Mouse (Mus musculus): ENCODE data around the gene Mcrip2. TPM values are rescaled to one million over a fixed set of nuclear protein-coding genes. Genes with fewer than 3 reads are reported as not detected.
"Not testable (repeated sequence)": the region's sequence is repeated elsewhere in the genome, so short reads cannot be mapped to it uniquely, and the experiment has no call there.

The Mcrip2 gene
- total RNA-seq, 2 experiments from 2014 or later, result 57.9 to 61.8 TPM

DNA sequence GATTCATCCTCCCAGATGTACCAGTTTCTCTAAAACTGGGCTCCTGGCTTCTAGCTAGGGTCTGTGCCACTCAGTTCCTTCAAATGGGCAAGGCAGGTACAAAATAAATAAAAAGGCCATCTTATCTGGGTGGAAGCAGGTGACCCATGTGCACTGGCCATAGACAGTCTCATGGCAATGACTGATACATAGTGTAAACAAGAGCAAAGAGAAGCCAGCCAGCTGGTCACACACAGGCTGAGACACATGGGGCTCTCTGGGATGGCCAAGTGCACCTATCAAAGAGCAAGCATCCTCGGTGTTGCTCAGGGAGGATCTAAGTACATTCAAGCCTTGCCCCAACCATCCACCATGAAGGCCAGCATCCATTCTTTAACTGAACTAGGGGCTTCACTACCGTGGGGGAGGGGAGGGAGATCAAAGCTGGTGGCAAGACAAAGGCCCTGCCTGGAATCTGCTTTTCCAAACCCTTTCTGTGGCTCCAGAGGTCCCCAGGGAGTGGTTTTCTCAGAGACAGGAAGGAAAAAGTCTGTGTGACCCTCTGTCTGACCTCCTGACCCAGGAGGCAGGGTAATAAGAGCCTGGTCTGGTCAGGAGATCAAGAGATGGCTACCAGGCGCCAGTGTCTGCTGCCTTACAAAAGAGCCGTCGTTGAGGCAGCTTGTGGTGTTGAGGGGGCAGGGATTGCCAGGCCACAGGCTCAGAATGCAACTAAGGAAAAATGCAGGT is 12.5 kb upstream of the Mcrip2 start:
- no peak for DNase-seq

GRCm38 (mm10) chr17:25880196-25880910 is 11.8 kb upstream of the Mcrip2 start, which contains the start of gene Wfikkn1:
Gene Wfikkn1, minus strand, starts transcription at chr17:25880858.
- DNase-seq, result no peak

DNA sequence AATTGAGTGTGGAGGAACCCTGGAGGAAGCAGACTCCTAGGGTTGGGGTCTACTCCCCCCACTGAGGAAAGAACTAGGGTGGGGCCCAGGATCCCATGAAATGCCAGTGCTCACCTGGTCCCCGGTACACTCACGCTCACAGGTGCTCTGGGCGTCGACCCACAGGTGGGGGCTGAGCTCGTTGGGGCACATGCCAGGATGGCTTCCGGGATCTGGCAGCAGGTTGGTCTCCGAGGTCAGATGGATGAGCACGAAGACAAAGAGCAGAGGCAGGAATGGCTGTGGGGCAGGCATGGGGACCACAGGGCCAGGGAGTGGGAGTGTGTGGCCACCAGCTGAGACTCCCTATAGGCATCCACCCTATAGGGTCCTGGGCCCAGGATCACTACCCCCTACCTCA is 11.2 kb upstream of the Mcrip2 start:
- DNase-seq, result no peak

DNA sequence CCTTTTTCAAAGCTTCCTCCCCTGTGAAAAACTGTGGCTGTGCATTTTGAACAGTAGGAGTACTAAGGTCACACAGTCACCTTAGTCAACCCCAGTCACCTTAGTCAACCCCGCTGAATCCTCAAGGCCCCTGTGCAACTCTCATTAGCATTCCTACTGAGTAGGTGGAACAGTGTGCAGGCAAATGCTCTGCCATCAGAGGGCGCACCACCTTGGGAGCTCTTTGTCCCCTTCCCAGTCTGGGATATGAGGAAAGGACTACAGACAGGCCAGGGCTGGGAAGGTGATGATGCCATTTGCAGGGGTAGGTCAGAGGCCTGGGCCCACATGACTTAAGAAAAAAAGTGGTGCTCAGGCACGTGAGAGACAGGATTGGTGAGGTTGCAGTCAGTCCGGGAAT is 10.7 kb upstream of the Mcrip2 start:
- DNase-seq, result no peak

- DNase-seq, result no peak
These were observed 10.1 kb upstream of the Mcrip2 start for GRCm38 (mm10) chr17:25878611-25879180.

GRCm38 (mm10) chr17:25877741-25878610 is 9.4 kb upstream of the Mcrip2 start:
- DNase-seq, result no peak

DNA sequence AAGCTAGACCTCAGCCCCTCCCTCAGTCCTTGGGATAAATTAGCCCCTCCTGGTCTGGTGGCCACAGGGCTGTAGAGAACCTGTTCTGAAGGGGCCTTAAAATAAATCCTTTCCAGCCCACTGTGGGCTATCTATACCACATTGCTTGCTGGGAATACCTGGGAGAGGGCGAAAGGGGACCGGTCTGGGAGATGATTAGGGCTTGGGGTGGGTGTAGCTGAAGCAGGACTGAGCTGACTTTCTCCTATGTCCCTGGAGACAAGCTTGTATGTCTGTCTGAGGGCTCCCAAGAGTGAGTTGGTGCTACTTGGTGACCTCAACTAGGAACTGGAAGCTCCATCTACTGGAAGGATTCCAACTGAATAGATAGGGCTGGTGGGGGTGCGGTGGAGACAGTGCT is 8.5 kb upstream of the Mcrip2 start:
- no peak for DNase-seq

- DNase-seq, result no peak
These were observed 7.9 kb upstream of the Mcrip2 start for GRCm38 (mm10) chr17:25876347-25876915.

- peak; percentile 87 for DNase-seq
These were observed 6.9 kb upstream of the Mcrip2 start for GRCm38 (mm10) chr17:25875171-25876136.

DNA sequence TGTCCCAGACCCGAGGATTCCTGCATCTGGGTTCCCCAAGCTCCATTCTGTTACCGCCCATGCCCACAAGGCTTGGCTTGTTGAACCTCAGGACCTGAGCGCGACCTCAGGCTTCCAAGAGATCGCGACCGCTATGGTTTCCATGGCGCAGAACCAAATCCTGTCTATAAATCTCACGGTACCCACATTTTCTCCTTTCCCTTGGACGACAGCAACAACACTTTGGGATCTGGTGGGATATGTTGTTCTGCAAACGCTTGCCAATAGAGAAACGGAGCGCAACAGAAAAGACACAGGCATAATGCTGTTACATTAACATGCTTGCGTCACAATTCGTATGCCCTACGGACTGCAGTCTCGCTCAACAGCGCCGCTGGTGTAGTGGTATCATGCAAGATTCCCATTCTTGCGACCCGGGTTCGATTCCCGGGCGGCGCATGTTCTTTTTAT is 6.2 kb upstream of the Mcrip2 start, which contains the start of gene Mettl26:
Mettl26 (plus strand) TSS at position 354 of the 450 bp plus-strand sequence.
- peak; percentile 88 for DNase-seq

DNA sequence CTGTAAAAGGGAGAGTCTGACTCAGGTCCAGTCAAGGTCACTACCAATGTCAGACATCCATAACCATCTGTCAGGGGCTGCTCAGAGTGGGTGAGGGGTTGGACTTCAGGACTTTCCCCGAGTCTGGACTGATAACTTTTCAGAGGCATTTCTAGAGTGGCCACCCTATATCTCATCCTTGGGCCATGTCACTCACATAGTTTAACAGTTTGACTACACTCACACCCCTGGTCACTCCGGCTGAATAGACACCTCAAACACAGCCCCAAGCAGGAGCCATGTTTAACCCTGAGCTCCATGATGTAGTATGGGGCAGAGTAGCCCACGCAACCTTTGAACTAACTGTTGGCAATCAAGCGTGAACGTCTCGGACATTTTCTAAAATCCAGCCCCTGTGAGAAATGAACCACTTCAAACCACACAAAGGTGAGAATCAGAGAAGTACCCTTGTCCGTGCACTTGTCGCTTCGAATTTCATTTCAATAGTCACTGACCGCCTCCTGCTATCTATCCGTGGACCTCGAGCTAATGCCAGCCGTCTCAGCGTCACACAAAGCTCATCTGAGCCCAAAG is 5.7 kb upstream of the Mcrip2 start:
- DNase-seq, result no peak

DNA sequence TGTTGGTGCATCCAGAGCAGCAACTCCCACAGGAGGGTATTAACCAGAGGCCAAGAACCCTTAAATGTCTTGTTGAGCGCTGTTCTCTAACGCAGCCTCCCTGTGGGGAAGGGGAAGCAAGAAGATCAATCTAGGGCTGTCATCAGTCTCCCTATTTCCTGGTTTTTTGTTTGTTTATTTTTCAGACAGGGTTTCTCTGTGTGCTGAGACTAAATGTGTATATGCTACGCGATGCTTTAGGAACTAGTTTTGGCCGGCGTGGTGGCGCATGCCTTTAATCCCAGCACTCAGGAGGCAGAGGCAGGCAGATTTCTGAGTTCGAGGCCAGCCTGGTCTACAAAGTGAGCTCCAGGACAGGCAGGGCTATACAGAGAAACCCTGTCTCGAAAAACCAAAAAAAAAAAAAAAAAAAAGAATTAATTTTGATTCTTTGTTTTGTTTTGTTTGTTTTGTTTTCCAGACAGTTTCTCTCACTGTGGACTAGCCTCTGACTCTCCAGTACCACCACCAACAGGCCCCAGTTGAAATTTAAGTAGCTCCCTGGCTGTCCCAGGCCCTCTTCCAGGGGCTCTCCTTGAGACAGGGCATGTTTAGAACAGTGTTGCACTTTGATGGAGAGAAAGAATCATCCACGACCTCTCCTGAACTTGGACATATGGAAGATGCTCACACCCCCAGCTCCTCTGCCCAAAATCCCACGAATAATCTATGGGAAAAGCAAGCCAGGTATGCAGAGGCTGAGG is 5.0 kb upstream of the Mcrip2 start:
- DNase-seq, result no peak

- no peak for DNase-seq
These were observed 4.1 kb upstream of the Mcrip2 start for GRCm38 (mm10) chr17:25872676-25873075.

DNA sequence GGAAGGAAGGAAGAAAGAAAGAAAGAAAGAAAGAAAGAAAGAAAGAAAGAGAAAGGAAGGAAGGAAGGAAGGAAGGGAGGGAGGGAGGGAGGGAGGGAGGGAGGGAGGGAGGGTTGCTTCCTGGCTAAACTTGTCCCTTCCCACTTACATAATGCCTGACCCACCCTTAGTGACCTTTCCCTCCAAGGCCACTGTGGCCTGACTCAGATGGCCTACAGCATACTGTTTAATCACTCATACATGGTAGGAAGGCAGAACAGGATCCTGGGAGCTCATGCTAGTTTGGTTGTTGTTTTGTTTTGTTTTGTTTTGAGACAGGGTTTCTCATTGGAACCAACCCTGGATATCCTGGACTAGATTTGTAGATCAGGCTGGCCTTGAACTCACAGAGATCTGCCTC is 3.0 kb upstream of the Mcrip2 start:
- not testable (repeated sequence) for DNase-seq

DNA sequence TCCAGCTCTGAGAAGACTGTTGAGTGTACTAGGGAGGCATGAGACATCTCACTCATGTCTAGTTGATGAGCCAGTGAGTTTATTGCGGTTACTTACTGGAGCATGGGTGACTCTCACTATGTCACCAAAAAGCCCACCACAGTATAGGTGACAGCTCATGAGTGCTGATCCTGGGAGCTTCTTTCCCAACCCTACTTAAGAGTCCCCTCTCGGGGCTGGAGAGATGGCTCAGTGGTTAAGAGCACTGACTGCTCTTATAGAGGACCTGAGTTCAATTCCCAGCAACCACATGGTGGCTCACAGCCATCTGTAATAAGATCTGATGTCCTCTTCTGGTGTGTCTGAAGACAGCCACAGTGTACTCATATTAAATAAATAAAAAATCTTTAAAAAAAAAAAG is 1.4 kb upstream of the Mcrip2 start:
- DNase-seq, result no peak

GRCm38 (mm10) chr17:25869498-25869897 is 934 bp upstream of the Mcrip2 start:
- DNase-seq, result no peak

DNA sequence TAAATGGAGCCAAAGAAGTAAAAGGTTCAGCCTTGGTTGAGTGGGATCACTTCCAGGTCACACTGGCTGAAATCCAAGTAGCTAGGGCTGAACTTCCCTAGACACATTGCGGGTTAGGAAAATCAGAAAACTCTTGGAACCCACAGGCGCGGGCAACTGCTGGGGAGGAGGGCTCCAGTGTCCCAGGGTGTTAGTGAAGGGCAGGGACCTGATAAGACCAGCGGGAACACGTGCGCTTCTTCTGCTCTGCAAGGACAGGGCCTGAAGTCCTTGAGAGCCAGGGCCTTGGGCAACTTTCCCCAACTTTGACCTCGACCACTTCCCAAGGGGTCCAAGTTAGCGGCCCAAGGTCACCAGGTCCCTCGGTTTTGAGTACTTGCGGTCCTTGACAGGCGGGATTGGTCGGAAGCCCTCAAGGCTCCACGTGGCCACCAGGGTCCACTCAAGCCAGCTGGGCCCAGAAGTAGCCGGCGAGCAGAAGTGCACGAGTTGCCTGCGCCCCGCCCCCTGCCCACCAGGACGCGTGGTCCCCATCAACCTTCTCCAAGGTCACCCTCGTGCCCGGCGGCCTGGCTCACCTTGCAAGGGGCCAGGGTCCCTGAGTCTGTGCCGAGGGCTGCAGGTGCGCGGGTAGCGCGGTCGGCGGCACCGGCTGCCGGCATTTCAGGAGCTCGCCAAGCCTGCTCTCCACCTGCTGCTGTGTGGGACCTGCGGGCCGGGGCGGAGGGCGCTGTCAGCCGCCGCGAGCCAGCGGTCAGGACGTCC is 546 bp downstream of the Mcrip2 start:
- DNase-seq, result peak; percentile 65

GRCm38 (mm10) chr17:25867509-25867835 is 1.1 kb downstream of the Mcrip2 start:
- DNase-seq, result no peak

- DNase-seq, result no peak
These were observed 2.4 kb downstream of the Mcrip2 start for GRCm38 (mm10) chr17:25866172-25866571.

Measured in gastrocnemius, postnatal 10 days (tissue).